Mouse (Mus musculus): ENCODE data around the gene Nxnl2. TPM values are rescaled to one million over a fixed set of nuclear protein-coding genes. Genes with fewer than 3 reads are reported as not detected.
"Not testable (repeated sequence)": the region's sequence is repeated elsewhere in the genome, so short reads cannot be mapped to it uniquely, and the experiment has no call there.

Nxnl2 gene
- total and polyA plus RNA-seq, 3 experiments, result 0.24 to 0.63 (median 0.62) TPM

DNA sequence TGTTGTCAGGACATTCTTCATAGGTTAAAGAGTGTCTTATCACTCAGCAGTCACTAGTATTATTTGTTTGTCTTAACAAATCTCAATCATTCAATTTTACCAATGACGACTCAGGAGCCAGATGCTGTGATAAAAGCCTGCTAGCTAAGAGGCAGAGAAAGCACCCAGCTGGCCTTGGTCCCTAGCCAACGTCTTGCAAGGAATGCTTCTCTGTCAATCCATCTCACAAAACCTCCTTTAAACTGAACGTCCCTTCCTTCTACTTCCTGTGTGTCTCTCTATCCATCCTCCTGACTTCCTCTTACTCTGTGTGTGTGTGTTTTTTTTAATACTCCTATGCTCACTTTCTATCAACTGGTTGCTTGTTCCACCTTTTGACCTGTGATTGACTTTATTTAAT, 8.5 kb downstream of the Nxnl2 start:
- no peak for DNase-seq

DNA sequence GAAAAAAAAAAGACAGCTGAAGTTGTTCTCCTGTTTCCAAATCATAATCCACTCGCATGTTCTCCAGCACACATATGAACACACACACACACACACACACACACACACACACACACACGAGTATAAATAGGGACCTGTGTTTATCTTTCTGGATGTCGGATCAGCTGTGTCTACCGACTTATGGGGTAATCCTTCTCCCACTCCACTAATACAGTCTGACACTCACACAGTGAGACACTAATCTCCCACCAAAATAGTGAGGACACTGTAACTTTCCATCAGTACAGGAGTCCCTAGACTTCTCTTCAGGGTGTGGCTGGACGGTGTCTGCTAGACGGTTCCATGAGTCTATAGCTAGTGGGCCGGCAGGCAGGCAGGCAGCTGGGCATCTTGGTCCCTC, 11.4 kb downstream of the Nxnl2 start:
- DNase-seq, result no peak

DNA sequence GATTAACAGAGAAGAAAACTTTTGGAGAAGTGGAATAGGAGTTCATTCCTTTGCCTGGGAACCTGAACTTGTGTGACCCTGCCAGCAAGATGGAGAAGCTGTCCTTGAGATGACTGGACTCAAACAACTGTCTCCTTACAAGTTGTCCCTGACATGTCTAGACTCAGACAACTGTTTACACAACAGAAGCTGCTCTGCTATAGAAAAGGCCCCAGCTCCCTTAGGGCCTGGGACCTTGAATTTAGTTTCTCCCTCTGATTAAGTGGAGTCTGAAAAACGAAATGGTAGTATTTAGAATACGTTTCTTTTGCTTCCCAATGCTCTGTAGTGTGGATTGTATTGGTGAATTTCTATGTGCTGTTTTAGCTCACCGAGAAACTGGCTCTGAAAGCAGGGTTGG, 14.1 kb downstream of the Nxnl2 start:
- no peak for DNase-seq

DNA sequence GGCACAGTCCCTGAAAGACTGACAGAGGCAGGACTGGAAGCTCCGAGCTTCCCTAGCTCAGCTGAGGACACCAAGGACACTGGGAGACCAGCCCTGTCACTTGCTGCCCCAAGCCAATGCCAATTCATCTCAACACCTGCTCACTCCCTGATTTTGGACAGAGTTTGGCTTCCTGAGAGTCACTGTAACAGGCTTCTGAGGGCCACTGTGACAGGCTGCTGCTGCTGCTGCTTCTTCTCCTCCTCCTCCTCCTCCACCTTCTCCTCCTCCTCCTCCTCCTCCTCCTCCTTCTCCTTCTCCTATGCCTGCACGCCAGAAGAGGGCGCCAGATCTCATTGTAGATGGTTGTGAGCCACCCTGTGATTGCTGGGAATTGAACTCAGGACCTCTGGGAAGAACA, 19.5 kb downstream of the Nxnl2 start:
- DNase-seq, result no peak

DNA sequence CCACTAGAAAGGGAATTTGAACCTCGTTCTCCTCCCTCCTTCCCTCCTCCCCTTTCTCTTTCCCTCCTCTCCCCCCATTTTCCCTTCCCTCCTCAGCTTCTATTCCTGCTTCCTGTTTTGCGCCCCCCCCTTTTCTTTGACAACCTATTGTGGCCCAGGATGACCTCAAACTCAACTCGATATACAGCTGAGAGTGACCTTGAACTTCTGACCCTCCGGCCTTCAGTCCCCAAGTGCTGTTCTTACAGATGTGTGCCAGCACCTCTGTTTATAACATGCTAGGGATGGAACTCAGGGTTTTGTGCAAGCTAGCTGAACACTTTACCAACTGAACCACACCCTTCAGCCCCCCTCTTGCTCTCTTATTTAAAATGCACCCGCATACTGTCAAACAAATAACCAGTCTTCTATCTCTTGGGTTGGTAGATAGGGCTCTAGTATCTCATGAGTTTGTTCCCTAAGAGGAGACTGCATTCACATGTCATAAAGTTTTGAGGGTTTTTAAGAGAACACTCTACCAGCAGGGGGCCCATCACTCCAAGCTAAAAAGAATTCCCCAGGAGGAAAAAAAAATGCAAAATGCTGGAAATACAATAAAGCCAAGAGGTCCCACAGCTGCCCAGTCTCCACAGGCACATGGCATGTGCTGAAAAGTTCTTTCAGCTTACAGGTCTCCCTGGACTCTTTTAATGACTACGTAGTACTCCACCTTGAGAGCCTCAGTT, 20.8 kb downstream of the Nxnl2 start:
- DNase-seq, result peak; percentile 34

DNA sequence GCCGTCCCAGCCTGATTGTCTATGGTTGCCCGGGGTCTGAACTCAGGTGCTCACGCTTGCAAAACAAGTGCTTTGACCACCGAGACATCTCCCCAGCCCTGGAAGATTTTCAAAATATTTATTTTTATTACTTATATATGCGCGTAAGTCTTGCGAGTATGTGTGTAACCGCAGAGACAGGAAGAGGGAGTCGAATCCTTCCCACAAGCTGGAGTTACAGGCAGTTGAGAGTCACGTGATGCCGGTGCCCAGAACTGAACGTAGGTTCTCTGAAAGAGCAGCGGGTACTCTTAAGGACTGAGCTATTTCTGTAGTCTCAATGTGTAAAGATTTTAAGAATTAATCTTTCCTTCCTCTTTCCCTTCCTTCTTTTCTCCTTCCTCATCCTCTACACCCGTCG, 23.1 kb downstream of the Nxnl2 start:
- no peak for DNase-seq

DNA sequence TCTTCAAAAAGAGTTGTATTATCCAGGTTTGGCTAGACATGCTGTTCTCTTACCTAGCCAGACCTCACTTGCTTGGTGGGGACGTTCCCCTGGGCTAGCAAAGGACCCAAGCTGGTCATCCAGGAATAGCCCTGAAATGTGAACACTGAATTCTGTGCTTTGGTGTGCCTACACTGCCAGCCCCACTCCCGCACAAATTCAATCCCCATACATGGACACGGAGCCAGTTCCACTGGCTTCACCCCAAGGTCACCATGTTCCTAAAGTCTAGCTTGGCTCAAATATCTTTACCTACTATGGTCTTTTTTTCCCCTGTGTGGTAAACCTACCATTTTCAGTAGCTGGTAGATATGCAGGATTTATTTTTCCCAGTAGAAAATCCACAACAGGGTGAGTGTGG, 26.9 kb downstream of the Nxnl2 start:
- no peak for DNase-seq

DNA sequence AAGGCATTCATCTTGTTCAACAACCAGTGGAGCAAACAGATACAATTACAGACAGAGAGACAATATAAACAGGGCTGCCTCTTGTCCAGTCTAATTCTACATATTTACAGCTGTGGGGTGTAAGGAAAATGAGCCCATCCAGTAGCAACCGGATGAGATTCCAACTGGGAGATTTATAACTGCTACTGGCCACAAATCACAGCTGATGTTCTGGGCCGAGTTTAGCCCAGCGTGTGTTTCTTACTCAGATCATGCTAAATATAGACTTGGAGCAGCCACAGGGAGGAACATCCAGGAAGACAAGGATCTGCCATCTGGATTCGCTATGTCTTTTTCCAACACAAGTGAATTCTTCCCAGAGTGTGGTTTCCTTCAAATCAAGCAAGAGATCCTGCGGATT, 27.4 kb downstream of the Nxnl2 start:
- DNase-seq, result peak; percentile 57

DNA sequence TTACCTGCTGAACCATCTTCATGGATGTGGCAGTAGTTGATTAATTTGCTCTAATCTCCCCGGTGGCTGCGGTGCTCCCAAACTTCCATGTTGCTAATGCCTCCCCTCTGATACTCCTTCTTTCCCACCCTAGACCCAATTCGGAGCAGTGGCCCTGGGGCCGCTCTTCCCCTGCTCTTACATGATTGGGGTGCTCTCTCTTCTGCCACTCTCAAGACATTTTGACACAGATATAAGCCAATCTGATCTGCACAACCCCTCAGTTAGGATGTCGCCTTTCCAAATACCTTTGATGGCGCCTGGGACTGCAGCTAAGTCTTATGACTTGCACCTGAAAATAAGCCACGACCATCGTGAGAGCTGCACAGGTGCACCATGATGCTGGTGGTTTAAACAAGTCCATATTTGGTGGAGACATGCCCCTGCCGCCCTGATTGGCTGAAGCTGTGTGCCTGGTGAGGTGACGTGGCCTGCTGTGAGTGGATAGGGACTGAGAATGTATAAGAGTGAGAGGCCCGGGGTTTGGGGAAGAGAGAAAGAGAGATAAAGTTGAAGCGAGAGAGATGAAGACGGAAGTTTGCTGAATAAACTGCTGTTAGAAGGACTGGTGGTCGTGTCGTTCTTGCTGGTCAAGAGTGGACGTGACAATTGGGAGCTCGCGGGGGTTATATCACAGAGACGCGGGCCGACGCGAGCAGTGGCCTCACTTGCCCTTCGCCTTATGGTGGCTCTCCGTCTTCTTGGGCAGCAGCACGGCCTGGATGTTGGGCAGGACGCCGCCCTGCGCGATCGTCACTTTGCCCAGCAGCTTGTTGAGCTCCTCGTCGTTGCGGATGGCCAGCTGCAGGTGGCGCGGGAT, 31.4 kb downstream of the Nxnl2 start:
- not testable (repeated sequence) for DNase-seq

DNA sequence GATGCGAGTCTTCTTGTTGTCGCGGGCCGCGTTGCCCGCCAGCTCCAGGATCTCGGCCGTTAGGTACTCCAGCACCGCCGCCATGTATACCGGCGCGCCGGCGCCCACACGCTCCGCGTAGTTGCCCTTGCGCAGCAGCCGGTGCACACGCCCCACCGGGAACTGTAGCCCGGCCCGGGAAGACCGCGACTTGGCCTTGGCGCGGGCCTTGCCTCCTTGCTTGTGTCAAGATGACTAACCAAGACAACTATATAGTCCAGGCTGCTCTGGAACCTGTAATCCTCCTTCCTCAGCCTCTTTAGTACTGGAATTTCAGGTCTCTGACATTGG, 32.0 kb downstream of the Nxnl2 start:
- peak; percentile 76 for DNase-seq

DNA sequence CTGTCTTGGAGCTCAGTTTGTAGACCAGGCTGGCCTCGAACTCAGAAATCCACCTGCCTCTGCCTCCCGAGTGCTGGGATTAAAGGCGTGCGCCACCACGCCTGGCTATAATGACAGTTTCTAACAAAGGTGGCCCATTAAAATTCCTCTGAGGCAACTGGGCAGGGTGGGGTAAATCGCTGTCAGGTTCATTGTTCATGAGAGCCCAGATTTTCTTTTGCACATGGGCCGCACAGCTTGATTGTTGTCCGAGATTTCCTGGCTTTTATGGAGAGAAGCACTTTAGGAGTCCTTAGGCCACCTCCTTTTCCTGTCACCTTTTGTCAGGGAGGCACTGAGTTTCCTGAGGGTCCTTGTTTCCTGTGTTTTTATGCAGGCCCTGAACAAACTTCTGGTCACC, 32.6 kb downstream of the Nxnl2 start:
- no peak for DNase-seq

DNA sequence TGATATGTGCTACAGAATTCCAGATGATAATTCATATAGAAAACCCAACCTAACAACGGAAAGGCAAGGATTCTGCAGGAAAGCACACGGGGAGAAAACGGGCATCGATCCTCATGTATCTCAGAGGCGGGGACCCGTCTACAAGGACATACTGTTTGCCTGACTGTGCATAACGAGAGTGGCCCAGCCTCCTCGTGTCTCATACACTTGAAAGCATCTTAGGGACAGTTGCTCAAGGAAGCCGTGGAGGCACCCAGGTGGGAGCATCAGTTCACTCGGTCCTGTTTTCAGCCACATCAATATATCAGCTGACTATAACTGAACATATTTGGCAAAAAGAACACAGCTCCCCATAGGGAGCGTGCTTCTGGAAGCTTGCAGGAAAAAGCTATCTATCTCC, 33.3 kb downstream of the Nxnl2 start:
- DNase-seq, result not testable (repeated sequence)

DNA sequence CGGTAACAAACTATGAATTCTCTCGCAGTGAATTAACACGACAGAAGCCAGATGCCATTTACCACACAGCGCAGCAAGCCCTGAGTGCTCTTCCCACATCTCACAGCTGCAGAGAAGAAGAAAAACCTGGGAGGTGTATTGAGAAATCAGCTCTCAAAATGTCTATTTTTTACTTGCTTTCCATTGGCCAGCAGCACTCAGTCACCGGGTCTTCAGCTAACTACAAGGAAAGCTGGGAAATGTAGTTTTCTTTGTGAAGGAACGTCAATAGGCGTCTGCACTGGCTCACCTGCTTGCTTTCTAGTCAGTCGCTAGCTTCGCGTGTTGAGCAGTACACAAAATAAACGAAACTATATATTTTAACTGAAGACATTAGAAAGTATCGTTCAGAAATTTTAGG, 37.1 kb downstream of the Nxnl2 start:
- DNase-seq, result no peak

DNA sequence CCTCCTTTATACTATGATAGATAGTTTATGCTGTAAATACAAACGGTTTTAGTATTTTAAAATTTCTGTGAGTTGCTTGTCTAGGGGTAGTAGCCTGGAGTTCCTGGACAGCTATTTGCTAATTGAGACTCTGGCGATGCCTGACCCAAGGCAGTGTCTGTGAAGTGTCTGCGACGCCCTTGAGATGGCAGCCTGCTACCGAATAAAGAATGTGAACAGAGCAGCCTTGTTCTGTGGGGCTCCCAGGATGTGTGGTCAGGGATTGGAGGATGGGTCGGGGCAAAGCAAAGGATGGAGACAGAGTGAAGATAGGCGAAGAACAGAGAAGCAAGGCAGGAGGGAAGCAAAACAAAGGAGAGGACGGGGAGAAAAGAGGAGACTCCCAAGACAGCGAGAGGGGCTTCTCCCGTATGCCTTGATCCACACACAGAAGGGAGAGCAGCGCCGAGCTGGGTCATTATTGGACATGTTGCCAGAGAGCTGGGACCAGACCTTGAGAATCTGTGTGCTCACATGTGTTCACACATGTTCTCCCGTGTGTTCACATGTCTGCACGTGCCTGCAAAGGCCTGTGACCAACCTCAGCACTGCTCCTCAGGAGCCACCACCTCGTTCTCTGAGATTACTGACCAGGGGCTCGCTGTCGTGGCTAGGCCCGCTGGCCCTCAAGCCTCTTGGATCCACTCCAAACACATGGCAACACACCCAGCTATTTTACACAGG, 37.7 kb downstream of the Nxnl2 start:
- no peak for DNase-seq

DNA sequence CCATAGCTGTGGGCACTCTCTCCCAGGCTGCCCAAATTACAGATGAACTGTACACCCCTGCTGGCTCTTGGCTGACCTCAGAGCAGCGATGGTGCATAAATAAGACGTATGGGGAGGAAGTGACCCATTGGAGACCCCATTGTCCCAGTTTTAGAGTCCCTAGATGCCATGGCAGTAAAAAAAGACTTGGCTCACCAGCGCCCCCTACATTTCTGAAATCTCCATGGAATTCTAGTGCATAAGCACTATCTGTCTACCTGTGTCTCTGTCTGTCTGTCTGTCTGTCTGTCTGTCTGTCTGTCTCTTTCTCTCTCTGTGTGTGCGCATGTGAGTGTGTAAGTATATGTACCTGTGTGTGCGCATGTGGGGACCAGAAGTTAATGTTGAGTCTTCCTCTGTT, 39.8 kb downstream of the Nxnl2 start:
- no peak for DNase-seq

DNA sequence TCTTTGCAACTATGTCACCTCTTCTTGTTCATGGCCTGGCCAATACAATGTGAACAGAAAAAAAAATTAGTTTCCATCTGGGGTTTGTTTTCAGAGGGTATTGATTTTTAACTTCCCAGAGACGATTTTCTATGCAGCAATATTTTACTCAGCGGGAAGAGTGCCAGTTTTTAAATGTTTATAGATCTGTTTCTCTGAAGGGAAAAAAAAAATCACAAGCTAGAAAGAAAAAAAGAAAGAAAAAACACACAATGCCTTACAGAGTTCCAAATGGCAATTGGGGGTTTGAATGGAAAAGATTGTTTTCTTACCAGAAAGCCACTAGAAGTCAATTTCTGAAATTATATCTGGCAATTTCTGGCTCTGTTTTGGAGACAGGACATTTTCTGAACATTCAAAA, 43.9 kb downstream of the Nxnl2 start:
- no peak for DNase-seq

DNA sequence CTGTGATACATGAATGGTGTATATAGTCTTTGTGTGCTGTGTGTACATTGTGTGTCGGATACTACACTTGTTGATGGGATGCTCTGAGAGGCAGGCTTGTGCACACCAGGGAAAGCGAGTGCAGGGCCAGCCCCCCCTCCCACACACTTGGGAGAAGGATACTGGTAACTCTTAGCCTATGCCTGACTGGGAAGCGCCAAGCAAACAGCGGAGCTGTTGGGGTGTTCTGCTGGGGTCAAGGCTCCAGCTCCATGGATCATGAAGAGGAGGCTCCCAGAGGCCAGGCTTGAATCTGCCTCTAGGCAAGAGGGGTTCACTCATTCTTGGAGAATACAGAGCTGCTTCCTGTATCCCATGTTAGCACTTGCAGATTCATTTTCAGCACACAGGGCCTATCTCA, 50.1 kb downstream of the Nxnl2 start:
- DNase-seq, result no peak

DNA sequence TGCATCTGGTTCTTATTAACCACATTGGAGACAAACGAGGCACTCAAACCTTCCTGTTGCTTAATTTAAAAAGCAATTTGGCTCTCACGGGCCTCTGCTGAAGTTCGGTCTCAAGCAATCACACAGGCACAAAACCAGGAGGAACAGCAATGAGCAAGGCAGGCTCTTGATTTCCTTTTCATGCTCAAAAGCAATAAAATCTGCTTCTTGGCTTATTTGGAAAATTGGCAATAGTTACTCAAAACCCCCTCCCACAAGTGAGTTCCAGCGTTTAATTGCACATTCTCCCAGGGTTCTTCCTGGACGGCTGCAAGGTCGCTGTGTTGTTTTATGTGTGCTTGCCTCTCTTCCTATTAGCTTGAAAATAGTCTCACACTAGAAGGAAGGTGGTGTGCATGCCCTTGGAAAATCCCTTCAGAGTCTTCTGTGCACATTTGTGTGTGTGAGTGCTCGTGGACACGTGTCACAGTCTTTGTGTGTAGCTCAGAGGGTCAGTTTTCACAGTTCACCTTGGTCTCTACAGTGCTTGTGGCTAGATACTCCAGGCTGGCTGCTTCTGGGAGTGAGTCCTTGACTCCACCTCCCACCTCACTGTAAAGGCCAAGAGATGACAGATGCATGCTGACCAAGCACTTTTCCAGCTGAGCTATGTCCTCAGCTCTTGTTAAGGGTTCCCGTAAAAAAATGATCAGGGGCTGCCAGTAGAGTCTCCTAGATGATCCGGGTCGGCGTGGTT, 50.8 kb downstream of the Nxnl2 start:
- DNase-seq, result peak; percentile 63

All from adrenal gland, adult 2 months (tissue).